Mouse (Mus musculus): ENCODE measurements around the gene Nrxn3. TPM values are rescaled to one million over a fixed set of nuclear protein-coding genes. Genes with fewer than 3 reads are reported as not detected.

Gene Nrxn3
- polyA plus RNA-seq, 1 experiment from 2014 or later = 96.9 TPM

DNA sequence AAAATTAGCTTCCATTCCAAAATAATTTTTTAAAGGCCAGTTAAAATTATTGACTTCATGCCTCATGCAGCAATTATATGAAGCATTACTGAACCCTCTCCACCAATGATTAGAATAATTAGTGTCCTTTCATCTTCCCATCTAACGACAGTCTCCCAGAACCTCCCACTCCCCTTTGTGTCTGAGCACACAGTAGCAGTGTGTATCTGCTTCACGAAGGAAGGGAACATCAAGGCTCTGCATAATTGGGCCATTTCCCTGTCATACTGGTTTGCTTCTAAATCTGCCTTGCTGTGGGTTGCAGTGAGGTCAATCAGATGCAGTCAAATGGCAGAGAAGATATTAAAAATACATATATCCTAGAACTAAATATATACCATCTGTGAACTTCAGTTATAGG lies 1291.3 kb downstream of the Nrxn3 start:
- Histone ChIP-seq H3K27ac (no peak overlapping the region), H3K9ac (no peak overlapping the region), H3K36me3 (replicated peaks; ENCODE audit: control insufficient read depth, insufficient read depth) (no peaks in the 10 kb centered on the region), H3K9me3 (ENCODE audit: control insufficient read depth, low read length) (no peaks in the 10 kb centered on the region), H3K27me3 (ENCODE audit: control insufficient read depth, insufficient read depth, low read length) (no peaks in the 10 kb centered on the region), H3K4me2 (replicated peaks) (no peak overlapping the region), H3K4me3 (replicated peaks; ENCODE audit: low read length) (no peak overlapping the region), H3K4me1 (replicated peaks; ENCODE audit: control insufficient read depth, insufficient read depth, low read length) (no peaks in the 10 kb centered on the region)
- ATAC-seq (ENCODE audit: low FRiP score) (no peak), DNase-seq (ENCODE audit: low spot score) (no peak)
- 54% methylated on average over 2 of the region's 2 CpGs for WGBS

DNA sequence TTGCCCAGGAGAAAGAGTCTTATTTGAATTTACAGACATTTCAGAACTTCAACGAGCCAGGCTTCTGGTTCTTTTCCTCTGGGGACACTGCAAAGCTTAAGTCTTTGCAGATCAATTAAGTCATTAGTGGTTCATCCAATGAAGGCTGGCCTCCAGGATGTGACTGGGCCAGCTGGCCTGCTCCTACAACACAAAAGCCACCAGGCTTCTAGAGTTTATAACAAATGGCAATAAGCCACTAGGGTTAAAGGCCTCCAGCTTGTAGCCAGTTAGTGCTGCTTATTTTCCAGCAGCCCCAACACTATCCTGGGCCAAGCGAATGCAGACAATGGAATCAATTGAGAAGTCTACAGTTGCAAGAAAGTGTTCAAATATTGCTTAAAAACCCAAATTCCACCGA lies 1304.3 kb downstream of the Nrxn3 start:
- Histone ChIP-seq H3K9me3 (ENCODE audit: control insufficient read depth, low read length) (no peaks in the 10 kb centered on the region), H3K9ac (no peak overlapping the region), H3K4me3 (replicated peaks; ENCODE audit: low read length) (no peak overlapping the region), H3K36me3 (replicated peaks; ENCODE audit: control insufficient read depth, insufficient read depth) (no peaks in the 10 kb centered on the region), H3K4me1 (replicated peaks; ENCODE audit: control insufficient read depth, insufficient read depth, low read length) (no peaks in the 10 kb centered on the region), H3K27me3 (ENCODE audit: control insufficient read depth, insufficient read depth, low read length) (no peaks in the 10 kb centered on the region), H3K4me2 (replicated peaks) (no peak overlapping the region), H3K27ac (no peak overlapping the region)
- DNase-seq (ENCODE audit: low spot score) = no peak
- WGBS = 52% methylated on average over 3 of the region's 3 CpGs
- no peak for ATAC-seq (ENCODE audit: low FRiP score)

DNA sequence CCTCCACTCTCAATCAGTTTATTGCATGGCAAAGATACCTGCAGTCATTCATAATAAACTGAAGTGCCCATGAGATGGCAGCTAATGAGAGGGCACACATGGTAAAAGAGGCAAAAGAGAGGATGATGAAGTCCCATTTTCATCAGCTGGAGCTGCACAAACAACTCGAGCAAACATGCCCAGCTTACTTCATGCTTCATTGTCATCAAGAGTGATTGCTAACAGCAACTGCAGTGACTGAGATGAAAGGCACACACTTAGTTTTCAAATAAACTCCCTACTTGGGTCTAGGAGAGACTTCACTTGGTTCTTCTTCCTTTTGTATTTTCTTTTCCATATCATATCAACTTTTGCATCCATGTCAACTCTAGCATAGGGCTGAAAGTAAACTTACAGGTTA lies 1318.4 kb downstream of the Nrxn3 start:
- Histone ChIP-seq H3K27me3 (ENCODE audit: control insufficient read depth, insufficient read depth, low read length) (no peaks in the 10 kb centered on the region), H3K9me3 (ENCODE audit: control insufficient read depth, low read length) (no peaks in the 10 kb centered on the region), H3K4me1 (replicated peaks; ENCODE audit: control insufficient read depth, insufficient read depth, low read length) (no peaks in the 10 kb centered on the region), H3K36me3 (replicated peaks; ENCODE audit: control insufficient read depth, insufficient read depth) (no peaks in the 10 kb centered on the region), H3K9ac (no peak overlapping the region), H3K4me3 (replicated peaks; ENCODE audit: low read length) (no peak overlapping the region), H3K4me2 (replicated peaks) (no peak overlapping the region), H3K27ac (no peak overlapping the region)
- no peak for DNase-seq (ENCODE audit: low spot score)
- no peak for ATAC-seq (ENCODE audit: low FRiP score)
- 62% methylated on average over 1 of the region's 1 CpGs for WGBS

- 92% methylated on average over 5 of the region's 5 CpGs for WGBS
- ATAC-seq (ENCODE audit: low FRiP score) (no peak), DNase-seq (ENCODE audit: low spot score) (no peak)
- Histone ChIP-seq H3K9me3 (ENCODE audit: control insufficient read depth, low read length) (no peaks in the 10 kb centered on the region), H3K4me2 (replicated peaks) (no peak overlapping the region), H3K4me1 (replicated peaks; ENCODE audit: control insufficient read depth, insufficient read depth, low read length) (no peaks in the 10 kb centered on the region), H3K36me3 (replicated peaks; ENCODE audit: control insufficient read depth, insufficient read depth) (no peaks in the 10 kb centered on the region), H3K27ac (no peak overlapping the region), H3K27me3 (ENCODE audit: control insufficient read depth, insufficient read depth, low read length) (no peaks in the 10 kb centered on the region), H3K9ac (no peak overlapping the region), H3K4me3 (replicated peaks; ENCODE audit: low read length) (no peak overlapping the region)
These were observed 1333.6 kb downstream of the Nrxn3 start for GRCm38 (mm10) chr12:90056256-90056655.

DNA sequence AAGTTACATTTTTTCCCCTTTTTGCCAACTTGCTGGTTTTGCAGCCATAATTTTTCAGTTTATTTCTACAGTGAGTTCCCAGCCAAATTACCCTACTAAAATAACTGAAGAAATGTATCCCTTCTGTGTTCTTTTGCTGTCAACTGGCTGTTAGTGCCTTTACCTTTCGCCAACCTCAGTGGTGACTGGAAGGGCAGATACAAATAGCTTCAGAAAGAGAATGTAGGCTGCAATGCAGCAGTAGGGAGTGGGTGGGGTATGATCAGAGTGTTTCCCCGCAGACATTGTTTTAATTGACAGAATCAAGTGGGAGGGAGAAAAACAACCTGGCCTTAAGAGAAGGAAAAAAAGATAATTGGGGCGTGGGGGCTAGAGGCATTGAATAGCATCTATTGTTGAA lies 1337.1 kb downstream of the Nrxn3 start:
- Histone ChIP-seq H3K9ac (no peak overlapping the region), H3K4me3 (replicated peaks; ENCODE audit: low read length) (no peak overlapping the region)
- no peak for ATAC-seq (ENCODE audit: low FRiP score)

DNA sequence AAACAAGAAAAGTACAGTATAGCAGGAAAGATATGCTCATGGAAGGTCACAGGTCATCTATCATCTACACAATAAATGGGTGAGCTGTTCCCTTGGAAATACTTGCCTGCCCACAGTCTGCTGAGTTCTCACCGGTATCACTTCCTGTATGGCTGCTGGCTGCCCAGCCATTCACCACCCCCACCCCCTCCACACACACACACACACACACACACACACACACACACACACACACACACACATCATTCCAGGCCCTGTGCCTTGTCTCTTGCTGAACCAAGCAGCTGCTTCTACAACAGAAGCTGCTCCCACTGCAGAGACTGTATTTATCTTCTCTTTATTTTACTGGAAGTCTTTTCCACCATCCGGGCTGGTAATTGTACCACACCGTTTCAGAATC lies 1338.6 kb downstream of the Nrxn3 start:
- H3K9me3 ChIP-seq (ENCODE audit: control insufficient read depth, low read length) = no peaks in the 10 kb centered on the region
- no peaks in the 10 kb centered on the region for H3K4me1 ChIP-seq (replicated peaks; ENCODE audit: control insufficient read depth, insufficient read depth, low read length)
- no peak overlapping the region for H3K4me3 ChIP-seq (replicated peaks; ENCODE audit: low read length)
- no peaks in the 10 kb centered on the region for H3K27me3 ChIP-seq (ENCODE audit: control insufficient read depth, insufficient read depth, low read length)
- ATAC-seq (ENCODE audit: low FRiP score) (no peak), DNase-seq (ENCODE audit: low spot score) (no peak)
- no peak overlapping the region for H3K4me2 ChIP-seq (replicated peaks)
- WGBS = 46% methylated on average over 3 of the region's 3 CpGs
- 0 out of 2 replicates have a peak overlapping the region, but pooled peaks have one; percentile 0 for H3K27ac ChIP-seq
- H3K36me3 ChIP-seq (replicated peaks; ENCODE audit: control insufficient read depth, insufficient read depth) = no peaks in the 10 kb centered on the region
- H3K9ac ChIP-seq = no peak overlapping the region

More for the DNA sequence above, 1337.1 kb downstream of the Nrxn3 start:
- Histone ChIP-seq H3K36me3 (replicated peaks; ENCODE audit: control insufficient read depth, insufficient read depth) (no peaks in the 10 kb centered on the region), H3K27me3 (ENCODE audit: control insufficient read depth, insufficient read depth, low read length) (no peaks in the 10 kb centered on the region), H3K4me1 (replicated peaks; ENCODE audit: control insufficient read depth, insufficient read depth, low read length) (no peaks in the 10 kb centered on the region), H3K27ac (no peak overlapping the region), H3K4me2 (replicated peaks) (no peak overlapping the region), H3K9me3 (ENCODE audit: control insufficient read depth, low read length) (no peaks in the 10 kb centered on the region)
- WGBS = 78% methylated on average over 3 of the region's 3 CpGs
- DNase-seq (ENCODE audit: low spot score) = no peak

GRCm38 (mm10) chr12:90062219-90062618 lies 1339.5 kb downstream of the Nrxn3 start:
- no peak overlapping the region for H3K9ac ChIP-seq
- WGBS = 44% methylated on average over 5 of the region's 5 CpGs
- no peak for DNase-seq (ENCODE audit: low spot score)

DNA sequence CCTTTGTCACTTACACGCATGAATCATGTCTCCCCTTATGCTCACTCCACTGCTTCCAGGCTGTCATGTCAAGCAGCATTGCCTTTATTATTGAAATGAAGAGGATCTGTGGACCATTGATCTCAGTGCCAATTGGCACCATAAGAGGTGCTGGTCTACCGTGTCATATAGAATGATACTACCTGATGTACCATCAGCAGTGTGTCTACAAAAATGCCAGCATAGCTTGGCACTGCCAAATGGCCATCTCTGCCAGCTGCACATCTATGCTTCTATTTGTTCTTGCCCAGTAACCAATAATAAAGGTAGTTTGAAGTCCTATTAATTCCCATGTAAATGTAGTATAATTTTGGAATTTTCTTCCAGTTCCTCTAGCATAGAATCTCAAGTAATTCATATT lies 1340.8 kb downstream of the Nrxn3 start:
- no peak overlapping the region for H3K9ac ChIP-seq
- H3K27me3 ChIP-seq (ENCODE audit: control insufficient read depth, insufficient read depth, low read length) = no peaks in the 10 kb centered on the region
- no peaks in the 10 kb centered on the region for H3K36me3 ChIP-seq (replicated peaks; ENCODE audit: control insufficient read depth, insufficient read depth)
- no peak overlapping the region for H3K4me2 ChIP-seq (replicated peaks)
- no peak for DNase-seq (ENCODE audit: low spot score)
- ATAC-seq (ENCODE audit: low FRiP score) = no peak; the same call in 1 of the 2 replicates
- no peak overlapping the region for H3K4me3 ChIP-seq (replicated peaks; ENCODE audit: low read length)
- no peak overlapping the region for H3K27ac ChIP-seq
- WGBS = 67% methylated on average over 2 of the region's 2 CpGs
- H3K9me3 ChIP-seq (ENCODE audit: control insufficient read depth, low read length) = no peaks in the 10 kb centered on the region
- H3K4me1 ChIP-seq (replicated peaks; ENCODE audit: control insufficient read depth, insufficient read depth, low read length) = no peaks in the 10 kb centered on the region

More at GRCm38 (mm10) chr12:90062219-90062618, 1339.5 kb downstream of the Nrxn3 start:
- H3K36me3 ChIP-seq (replicated peaks; ENCODE audit: control insufficient read depth, insufficient read depth) = no peaks in the 10 kb centered on the region
- no peak overlapping the region for H3K27ac ChIP-seq
- no peaks in the 10 kb centered on the region for H3K4me1 ChIP-seq (replicated peaks; ENCODE audit: control insufficient read depth, insufficient read depth, low read length)
- no peak overlapping the region for H3K4me2 ChIP-seq (replicated peaks)
- H3K9me3 ChIP-seq (ENCODE audit: control insufficient read depth, low read length) = no peaks in the 10 kb centered on the region
- ATAC-seq (ENCODE audit: low FRiP score) = no peak
- H3K4me3 ChIP-seq (replicated peaks; ENCODE audit: low read length) = no peak overlapping the region
- H3K27me3 ChIP-seq (ENCODE audit: control insufficient read depth, insufficient read depth, low read length) = no peaks in the 10 kb centered on the region

GRCm38 (mm10) chr12:90085862-90086261 lies 1363.2 kb downstream of the Nrxn3 start:
- ATAC-seq (ENCODE audit: low FRiP score) = no peak
- H3K4me3 ChIP-seq (replicated peaks; ENCODE audit: low read length) = no peak overlapping the region

DNA sequence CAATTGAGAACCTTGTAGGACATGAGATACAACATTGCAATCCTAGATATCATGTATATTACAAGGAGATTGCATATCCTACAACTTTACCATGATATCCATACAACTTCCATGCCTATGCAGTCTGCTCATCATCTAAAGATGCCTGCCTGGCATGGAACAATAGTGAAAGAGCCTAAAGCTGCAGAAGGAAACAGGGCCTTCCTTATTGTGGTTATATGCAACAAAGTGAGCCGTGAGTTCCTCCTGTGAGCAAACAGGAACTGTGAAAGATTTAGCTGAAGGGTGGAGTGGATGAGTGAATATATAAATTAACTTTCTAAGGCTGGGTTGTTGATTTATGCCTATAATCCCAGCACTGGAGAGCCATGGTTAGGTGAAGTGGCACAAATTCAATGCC lies 1373.1 kb downstream of the Nrxn3 start:
- Histone ChIP-seq H3K4me2 (replicated peaks) (no peak overlapping the region), H3K4me1 (replicated peaks; ENCODE audit: control insufficient read depth, insufficient read depth, low read length) (no peaks in the 10 kb centered on the region), H3K27me3 (ENCODE audit: control insufficient read depth, insufficient read depth, low read length) (no peaks in the 10 kb centered on the region), H3K36me3 (replicated peaks; ENCODE audit: control insufficient read depth, insufficient read depth) (no peaks in the 10 kb centered on the region), H3K27ac (no peak overlapping the region), H3K4me3 (replicated peaks; ENCODE audit: low read length) (no peak overlapping the region), H3K9ac (no peak overlapping the region), H3K9me3 (ENCODE audit: control insufficient read depth, low read length) (no peaks in the 10 kb centered on the region)
- DNase-seq (ENCODE audit: low spot score) = no peak
- WGBS = 71% methylated on average over 1 of the region's 1 CpGs
- no peak for ATAC-seq (ENCODE audit: low FRiP score)

More at GRCm38 (mm10) chr12:90085862-90086261, 1363.2 kb downstream of the Nrxn3 start:
- DNase-seq (ENCODE audit: low spot score) = no peak
- Histone ChIP-seq H3K9me3 (ENCODE audit: control insufficient read depth, low read length) (no peaks in the 10 kb centered on the region), H3K27me3 (ENCODE audit: control insufficient read depth, insufficient read depth, low read length) (no peaks in the 10 kb centered on the region), H3K4me2 (replicated peaks) (no peak overlapping the region), H3K36me3 (replicated peaks; ENCODE audit: control insufficient read depth, insufficient read depth) (no peaks in the 10 kb centered on the region), H3K9ac (no peak overlapping the region), H3K27ac (no peak overlapping the region), H3K4me1 (replicated peaks; ENCODE audit: control insufficient read depth, insufficient read depth, low read length) (no peaks in the 10 kb centered on the region)

All from hindbrain, embryonic 14.5 days (tissue).